Mouse (Mus musculus) MEL-GATA-1-ER (cell line): ENCODE results near the gene Sigirr.

Experiments used
- DNase-seq: peaks from one replicate; pipeline ENCODE4 v3.0.0-alpha.2; 2012; ENCODE audit warnings: low read depth; ENCODE audit errors: extremely low read depth

Sigirr gene

DNA sequence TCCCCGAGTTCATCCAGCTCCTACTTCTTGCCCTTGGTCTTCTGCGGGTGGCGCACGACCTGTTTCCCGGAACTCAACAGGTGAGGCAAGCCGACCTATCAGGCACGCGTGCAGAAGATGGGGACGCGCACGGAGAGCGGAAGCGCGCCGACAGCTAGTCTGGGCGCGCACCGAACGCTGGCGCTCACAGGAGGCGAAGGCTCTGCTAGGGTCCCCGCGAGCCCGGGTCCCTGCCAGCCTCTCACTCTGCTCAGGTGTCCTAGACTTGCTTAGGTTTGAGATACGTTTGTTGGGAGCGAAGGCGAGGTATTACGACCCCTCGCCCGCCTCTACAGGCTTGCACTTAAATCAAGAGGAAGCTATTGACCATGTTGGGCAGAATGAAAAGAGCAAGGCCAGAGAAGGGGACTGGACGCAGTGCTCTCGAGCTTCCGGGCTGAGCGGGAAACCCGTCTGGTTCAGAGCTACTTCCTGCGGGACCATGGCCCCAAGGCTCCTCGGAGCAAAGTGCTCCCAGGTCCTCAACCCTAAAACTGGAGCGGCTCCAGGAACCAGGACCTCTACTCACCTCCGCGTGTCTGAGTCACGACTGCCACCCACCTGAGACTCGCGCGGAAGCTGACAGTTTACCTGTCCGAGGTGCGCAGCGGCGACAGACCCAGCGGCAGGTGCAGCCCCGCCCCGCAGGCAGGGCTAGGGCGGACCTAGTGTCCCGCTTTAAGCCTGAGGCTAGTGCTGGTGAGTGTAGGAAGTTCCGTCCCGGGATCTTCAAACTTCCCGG is at the start of gene Sigirr:
Gene Sigirr, minus strand, starts transcription at position 662 of the 781 bp plus-strand sequence.
- DNase-seq, result no peak

DNA sequence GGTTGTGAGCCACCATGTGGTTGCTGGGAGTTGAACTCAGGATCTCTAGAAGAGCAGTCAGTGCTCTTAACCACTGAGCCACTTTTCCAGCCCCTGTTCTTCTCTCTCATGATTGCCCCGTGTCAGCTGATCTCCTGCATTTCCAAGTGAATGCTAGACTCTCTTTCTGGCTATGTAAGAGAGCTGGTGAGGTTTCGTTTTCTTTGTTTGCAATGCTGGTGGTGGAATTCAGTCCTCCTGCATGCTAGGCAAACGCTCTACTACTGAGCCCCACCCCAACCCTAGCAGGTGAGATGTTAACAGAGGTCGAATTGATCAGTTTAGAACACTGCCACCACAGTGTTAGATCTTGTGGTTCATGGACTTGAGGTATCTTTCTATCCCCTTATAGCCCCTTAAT is 48.3 kb upstream of the Sigirr start:
- no peak for DNase-seq

DNA sequence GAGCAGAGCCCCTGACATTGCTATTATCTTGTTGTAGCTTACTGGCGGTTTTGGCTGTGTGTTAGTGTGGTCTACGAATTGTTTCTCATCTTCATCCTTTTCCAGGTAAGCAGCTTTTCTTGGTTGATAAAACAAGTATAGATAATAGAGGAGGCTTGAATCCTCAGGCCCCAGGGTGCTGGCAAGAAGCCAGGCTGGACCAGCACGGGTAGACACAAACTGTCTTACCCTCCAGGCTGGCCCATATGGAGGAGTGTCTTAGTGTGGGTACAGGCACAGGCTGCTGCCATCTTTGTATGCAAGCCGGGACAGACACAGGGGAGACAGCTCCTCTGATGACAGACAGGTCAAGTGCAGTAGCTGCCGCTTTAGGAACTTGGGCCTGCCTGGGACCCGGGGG is 46.7 kb upstream of the Sigirr start:
- DNase-seq, result no peak

DNA sequence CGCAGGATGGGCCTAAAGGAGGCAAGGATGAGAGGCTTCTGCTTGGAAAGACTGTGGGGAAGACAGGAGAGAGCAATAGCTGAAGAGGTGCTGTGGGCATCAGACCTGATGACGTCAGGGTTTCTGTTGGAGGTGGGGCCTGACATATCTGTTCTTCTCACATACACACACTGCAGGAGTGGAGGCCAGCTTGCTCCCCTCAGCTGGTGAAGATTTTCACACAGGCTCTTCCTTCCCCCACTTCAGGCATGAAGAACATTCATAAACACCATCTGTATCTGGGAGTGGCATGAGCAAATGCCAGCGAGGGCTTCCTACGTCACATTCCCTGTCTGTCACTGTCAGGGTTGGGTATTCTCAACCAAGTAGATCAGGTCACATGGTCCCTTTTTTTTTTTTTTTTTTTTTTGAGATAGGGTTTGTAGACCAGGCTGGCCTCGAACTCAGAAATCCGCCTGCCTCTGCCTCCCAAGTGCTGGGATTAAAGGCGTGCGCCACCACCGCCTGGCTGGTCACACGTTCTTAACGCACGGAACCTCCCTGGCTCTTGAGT is 45.7 kb upstream of the Sigirr start:
- DNase-seq, result no peak

DNA sequence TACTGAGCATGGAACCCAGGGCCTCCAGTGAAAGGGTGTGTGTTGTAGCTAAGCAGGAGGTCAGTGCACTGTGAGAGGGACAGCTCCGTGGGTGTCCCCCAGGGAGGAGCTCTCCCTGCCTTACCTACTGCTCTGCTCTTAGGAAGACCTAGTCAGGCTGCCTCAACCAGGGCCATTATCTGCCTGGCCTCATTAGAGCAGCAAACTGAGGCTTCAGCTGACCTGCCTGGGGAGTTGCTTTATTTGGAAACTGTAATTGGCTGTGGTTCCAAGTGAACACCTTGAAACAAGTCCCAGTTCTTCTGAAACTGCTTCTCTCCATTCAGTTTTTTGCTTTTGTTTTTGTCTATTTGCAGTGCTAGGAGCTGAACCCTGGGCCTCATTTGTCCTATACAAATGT is 45.0 kb upstream of the Sigirr start:
- DNase-seq, result no peak

DNA sequence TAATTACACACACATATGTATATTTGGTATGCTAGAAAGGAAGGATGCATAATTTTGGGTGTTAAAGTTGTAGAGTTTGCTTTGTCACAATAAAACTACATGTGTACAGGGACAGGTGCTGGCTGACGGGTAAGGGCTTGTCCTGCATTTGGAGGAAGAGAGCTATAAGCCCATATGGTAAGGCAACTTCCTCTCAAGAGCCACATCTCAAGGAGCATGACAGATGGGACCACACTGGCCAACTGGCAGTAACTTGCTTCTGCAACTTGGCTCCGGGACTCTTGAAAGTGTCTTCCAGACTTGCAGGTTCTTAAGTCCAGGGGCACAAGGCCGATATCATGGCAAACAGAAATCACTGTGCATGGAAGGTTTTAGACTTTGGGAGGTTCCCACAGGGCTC is 44.3 kb upstream of the Sigirr start:
- DNase-seq, result no peak

DNA sequence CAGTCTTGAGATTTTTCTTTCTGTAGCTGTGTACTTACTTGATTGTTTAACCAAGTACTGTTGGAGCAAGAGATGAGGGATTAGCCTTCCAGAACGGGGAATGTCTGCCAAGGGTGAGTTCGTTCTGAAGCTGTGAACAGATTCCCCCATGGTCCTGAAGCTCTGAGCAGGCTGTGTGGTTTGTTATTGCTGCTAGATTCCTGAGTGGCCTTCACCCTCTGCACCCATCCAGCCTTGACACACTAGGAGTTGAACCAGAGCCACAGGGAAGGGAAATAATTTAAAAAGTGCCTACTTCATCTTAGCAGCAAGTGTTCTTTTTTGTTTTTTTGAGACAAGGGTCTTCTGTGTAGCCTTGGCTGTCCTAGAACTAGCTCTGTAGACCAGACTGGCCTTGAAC is 43.5 kb upstream of the Sigirr start:
- no peak for DNase-seq

DNA sequence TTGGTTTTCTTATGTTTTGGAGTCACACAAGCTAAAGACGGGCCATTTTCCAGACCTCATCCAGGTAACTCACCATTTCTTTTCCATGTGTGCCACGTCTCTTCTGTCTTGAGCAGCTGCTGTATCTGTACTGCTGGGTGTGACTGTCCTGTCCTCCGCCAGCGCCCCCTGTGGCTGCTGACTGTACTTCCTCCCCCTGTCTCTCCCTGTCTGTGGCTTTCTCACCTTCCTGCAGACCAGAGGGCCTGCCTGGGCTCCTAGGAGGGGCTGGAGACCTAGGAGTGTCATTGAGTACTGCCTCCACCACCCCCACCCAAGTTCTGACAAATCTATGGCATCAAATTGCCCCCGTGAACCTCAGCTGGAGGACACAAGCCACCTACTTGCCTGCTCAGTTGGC is 42.7 kb upstream of the Sigirr start:
- peak; percentile 26 for DNase-seq

DNA sequence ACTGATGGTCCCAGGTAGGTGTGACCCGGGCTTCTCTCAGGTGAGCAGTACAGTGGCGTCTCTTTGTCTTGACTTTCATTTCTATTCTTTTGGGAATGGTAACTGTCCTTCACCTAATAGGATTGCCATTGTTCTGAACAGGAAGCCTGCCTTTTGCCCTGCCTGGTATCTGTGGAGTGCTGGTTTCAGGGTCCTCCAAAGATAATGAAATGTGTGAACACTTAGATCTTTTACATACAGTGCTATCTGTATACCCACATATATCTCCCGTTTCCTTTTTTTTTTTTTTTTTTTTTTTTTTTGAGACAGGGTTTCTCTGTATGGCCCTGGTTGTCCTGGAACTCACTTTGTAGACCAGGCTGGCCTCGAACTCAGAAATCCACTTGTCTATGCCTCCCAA is 41.0 kb upstream of the Sigirr start:
- DNase-seq, result peak; percentile 44

DNA sequence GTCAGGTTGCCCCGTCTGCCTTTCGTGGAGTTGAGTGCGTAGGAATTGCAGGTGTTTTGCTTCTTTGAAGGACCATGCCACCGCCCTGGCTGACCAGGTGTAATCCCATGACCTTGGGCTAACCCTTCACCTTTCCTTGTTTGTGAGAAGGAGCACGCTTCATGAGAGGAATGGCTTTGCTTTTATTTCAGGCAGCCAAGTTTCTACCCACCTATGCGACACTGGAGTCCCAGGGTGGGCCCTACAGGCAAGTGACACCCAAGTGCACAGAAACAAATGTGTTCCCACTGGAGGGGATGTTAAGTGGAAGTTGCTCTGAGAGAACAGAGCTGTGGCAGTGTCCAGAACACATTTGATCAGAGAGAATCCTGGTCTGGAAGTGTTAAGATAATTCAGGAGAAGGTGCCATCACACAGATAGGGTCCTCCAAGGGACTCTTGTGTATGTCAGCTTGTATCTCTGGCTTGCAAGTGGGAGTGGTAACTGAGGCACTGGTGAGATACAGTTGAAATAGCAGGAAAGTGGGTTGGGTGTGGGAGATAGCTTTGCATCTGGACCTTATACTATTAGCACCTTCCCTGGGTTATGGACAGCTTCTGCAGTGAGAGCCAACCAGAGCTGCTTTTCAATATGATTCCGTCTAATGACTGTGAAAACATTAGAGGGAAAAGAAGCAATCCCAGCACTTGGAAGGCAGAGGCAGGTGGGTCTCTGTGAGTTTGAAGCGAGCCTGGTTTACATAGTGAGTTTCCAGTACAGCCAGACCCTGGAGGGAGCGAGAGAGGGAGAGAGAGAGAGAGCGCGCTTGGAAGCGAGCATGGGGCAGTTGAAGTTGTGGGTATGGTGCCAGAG is 31.8 kb upstream of the Sigirr start:
- peak; percentile 66 for DNase-seq

DNA sequence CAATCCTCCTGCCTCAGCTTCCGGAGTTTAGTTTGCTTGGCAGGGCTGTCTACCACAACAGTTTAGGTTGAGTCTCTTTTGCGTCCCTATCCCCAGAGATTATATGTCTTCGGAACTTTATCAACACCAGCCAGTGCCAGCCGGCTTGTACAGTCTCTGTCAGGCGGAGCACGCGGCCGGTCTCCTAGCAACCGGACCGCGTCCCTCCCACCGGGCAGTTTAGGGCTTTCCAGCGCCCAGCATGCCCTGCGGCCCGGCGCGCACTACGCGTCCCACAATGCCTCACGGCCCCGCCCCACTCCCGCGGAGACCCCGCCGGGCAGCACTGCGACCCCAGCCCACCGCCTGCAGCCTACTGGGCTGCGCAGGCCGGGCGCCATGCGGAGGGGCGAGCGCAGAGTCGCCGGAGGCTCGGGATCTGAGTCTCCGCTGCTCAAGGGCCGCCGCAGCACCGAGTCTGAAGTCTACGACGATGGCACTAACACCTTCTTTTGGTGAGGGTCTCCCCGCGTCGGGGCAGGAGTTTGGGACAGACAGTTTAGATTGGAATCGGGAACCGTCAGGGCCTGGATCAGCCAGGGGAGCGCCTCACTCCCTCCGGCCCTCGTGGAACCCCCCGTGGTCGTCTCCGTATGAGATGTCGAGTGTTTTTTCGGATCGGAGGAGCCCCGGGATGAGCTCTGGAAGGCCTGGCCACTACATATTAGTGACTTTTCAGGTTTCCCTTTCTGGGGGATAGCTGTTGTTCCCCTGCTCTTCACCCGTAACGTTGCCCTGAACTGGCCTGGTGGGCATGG is 30.9 kb upstream of the Sigirr start:
- DNase-seq, result peak; percentile 93

DNA sequence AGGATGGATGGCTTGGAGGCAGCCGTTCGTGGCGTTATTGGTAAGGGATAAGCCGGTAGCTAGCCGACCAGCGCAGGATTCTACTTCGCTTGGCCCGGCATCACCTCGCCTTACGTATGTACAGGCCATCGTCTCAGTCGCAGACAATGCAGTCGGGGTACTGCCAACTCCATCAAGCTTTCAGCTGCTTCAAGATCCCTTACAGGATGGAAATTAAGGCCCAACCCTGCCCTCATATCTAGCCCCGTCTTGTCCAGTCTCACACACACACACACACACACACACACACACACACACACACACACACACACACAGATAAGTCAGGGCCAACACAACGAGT is 23.1 kb upstream of the Sigirr start:
- DNase-seq, result no peak

DNA sequence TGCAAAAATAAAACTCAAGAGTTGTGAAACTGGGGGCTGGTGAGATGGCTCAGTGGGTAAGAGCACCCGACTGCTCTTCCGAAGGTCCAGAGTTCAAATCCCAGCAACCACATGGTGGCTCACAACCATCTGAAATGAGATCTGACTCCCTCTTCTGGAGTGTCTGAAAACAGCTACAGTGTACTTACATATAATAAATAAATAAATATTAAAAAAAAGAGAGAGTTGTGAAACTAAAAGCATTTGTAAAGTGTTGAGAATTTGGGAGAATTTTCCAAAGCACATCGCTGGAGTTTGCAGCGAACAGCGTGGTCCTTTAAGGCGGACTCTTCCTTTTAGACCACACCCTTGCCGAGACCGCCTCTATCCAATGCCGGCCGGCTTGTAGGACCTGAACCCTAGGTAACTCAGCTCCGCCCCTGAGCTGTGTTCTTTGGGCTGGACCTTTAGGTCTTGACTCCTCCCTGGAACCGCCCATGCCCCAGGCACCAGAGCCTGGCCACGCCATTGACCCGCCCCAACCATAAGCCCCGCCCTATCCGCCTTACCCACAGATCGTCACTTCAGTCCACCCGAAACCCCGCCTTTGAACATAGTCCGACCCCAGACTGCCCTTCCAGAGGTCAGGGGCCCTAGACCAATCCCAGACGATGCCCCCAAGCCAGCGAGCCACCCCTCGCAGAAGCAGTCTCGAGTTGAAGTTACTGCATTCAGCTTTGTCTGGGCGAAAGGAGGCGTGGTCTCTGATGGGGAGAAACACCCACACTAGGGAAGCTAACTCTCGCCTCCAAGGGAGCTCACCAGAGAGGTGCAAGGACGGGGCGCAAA is 22.5 kb upstream of the Sigirr start:
- DNase-seq, result peak; percentile 93

DNA sequence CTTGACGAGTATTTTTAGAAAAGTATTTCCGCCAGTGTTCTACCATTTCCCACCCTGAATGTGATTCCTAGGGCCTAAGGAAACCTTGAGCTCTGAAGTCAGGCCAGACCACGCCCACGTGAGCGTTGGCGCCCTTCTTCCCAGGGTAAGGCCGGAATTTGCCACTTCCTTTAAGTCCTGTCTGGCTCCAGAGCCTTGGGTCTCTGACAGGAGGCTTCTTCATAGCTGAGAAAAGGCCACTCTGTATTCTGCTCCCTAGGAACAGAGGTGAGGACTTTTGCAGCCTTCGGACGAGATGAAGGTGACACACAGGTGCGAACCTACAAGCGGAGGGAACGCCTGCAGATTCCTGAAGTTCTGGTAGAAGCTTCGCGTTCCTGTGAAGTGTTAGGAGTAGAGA is 21.9 kb upstream of the Sigirr start, which contains the start of gene Ptdss2:
Gene Ptdss2, plus strand, starts transcription at position 138 of the 400 bp plus-strand sequence.
- no peak for DNase-seq

DNA sequence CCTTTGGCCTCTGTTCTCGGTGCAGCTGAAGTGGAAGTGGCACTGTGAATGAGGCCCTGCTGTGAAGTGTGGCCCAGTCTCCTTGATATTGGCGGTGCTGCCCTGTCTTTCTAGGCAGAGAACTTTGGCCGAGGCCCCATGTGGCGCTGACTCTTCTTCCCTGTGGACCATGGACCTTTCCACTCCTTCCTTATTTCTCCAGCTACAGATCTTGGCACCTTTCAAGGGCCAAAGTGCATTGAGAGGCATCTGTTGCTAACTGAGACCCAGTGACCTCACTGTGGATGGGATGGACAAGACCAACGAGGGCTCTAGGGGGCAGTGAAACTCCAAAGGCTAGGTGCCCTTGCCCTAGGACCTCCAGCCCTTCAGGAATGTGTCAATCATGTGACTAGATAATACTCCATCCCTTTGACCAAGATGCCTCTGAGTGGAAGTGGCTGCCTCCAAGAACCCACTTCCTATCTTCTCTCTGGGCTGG is 20.7 kb upstream of the Sigirr start:
- DNase-seq, result no peak

DNA sequence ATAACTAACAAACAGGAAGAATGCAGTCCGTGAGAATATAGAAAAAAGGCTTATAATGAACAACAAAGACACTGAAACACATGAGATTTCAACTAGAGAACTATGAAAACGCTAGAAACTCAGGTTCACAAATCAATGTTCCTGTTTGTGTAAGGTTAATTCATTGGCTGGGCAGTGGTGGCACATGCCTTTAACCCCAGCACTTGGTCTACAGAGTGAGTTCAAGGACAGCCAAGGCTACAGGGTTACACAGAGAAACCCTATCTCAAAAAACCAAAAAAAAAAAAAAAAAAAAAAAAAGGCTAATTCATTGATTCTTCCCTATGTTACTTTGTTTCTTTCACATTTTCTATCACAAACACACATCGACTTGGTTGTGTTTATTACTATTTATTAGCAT is 20.2 kb upstream of the Sigirr start:
- DNase-seq, result no peak

DNA sequence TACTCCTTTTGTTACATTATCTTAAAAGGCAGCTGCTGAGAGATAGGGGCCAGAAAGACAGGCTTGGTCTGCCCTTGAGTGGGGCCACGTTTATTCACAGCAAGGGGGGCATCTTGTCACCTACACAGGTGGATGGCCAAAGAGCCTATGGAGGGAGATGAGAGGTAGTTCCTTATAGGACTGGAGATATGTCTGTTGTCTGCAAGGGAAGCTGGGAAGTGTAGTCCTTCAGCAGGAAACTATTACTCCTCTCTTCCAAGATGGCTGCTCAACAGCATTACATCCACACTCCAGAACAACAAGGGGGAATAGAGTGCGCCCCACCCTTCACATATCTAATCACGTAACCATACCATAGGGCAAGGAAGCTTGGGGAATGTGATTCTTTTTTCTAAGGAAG is 19.1 kb upstream of the Sigirr start:
- no peak for DNase-seq

DNA sequence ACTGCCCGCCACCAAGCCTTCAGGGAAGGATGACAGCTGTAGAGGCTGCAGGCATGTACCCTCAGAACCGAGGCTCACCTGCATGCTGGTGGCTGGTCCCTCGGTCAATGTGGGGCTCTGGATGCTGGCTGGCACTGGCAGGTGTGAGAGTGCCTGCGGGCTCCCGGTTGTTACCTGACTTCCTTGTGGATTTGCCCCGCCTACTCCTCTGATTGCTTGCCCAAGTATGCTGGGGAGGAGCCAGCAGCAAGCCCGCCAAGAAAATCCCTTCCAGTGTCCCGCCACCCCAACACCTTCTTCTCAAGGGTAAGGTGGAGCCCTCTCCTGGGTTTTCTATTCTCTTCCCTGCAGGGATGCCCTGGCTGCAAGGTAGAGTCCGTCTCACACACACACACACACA is 17.3 kb upstream of the Sigirr start, which contains the start of gene Ano9:
Gene Ano9, minus strand, starts transcription at position 171 of the 400 bp plus-strand sequence.
- no peak for DNase-seq

DNA sequence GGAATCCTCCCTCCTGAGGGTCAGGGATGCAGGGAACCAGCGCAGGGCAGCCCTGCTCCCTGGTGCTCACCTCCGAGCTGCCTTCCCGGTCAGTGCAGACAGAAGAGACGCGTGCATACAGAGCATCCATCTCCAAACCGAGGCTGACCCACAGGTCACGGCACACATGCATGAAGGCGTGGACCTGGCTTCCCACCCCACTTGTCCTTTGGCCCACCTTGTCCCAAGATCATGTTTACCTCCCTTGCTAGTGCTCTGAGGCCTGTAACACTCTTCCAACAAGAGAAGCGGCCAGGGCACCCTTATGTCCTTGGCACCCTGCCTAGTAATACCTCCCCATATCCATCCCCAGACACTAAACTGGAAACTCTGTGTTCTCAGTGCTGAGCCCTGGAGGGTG is 15.5 kb upstream of the Sigirr start:
- no peak for DNase-seq

DNA sequence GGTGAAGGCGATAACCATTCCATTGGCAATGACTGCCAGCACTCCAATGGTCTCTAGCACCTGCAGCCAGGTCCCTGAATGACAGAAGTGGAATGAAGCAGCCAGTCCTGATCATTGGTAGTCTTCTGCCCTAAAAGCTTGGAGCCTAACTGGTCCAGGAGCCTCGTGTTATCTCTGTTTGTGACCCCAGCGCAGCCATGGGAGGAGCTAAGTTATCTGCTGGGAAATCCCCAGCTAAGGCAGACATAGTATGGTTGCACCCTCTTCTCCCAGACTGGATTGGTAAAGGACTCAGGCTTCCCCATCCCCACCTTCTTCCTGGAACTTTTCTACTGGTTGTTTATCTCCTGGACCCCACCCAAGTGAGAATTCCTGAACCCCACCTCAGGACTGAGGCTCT is 2.8 kb upstream of the Sigirr start:
- no peak for DNase-seq

DNA sequence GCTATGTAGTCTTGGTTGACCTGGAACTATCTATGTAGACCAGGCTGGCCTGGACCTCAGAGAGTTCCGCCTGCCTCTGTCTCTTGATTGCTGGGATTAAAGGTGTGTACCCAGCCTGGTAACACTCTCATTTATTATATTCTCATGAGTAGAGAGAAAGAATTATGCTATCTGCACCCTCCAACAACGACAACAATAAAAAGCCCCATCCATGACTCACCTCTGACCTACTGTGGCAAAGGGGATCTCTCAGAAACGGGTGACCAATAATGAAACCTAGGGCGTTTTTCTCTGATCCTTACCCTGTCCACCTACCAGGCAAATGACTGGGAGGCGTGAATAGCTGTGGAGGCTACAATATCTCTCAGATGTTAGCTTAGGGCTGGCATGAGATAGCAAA is 3.2 kb downstream of the Sigirr start:
- no peak for DNase-seq
